Mouse (Mus musculus): Measurements from ENCODE around the gene Gm11214.

- TF ChIP-seq CTCF (conservative IDR thresholded peaks at IDR 0.05; ENCODE audit: low read length), result no peak
- TF ChIP-seq POU5F1 (IDR thresholded peaks at IDR 0.05; ENCODE audit: borderline replicate concordance, low read length), result no peak
- no peak for TF ChIP-seq NANOG (IDR thresholded peaks at IDR 0.05; ENCODE audit: borderline replicate concordance, low read length)
Measured at GRCm38 (mm10) chr4:63696921-63697320, 33.7 kb upstream of the Gm11214 start.
